Mouse (Mus musculus) CH12.LX (cell line): Measurements from ENCODE around the gene Actl7a.

Source experiments
- BHLHE40 ChIP-seq: IDR thresholded peaks from 2 replicates; pipeline ENCODE4 v1.6.1; 2011; ENCODE audit warnings: mild to moderate bottlenecking, low read depth, low read length, improper control_type of control experiment
- CHD2 ChIP-seq: IDR thresholded peaks from 2 replicates; pipeline ENCODE4 v1.6.1; 2011; ENCODE audit warnings: low read length, improper control_type of control experiment
- CTCF ChIP-seq, 2 experiments: IDR thresholded peaks in 1 of 2; conservative IDR thresholded peaks in 1 of 2; 2 replicates each; pipeline ENCODE4 v1.5.1; 2011 to 2012; ENCODE audit warnings: low read depth in 2 of 2, low read length in 2 of 2, improper control_type of control experiment in 1 of 2, inconsistent platforms in 1 of 2, mild to moderate bottlenecking in 1 of 2, moderate library complexity in 1 of 2
- E2F4 ChIP-seq: IDR thresholded peaks from 2 replicates; pipeline ENCODE4 v1.6.1; 2011; ENCODE audit warnings: low read depth, low read length, improper control_type of control experiment; ENCODE audit not compliant: insufficient replicate concordance
- GABPA ChIP-seq: IDR thresholded peaks from 2 replicates; pipeline ENCODE4 v1.6.1; 2012; ENCODE audit warnings: low read depth, low read length, improper control_type of control experiment, inconsistent platforms; ENCODE audit not compliant: insufficient replicate concordance
- HCFC1 ChIP-seq: IDR thresholded peaks from 2 replicates; pipeline ENCODE4 v1.6.1; 2012; ENCODE audit warnings: low read depth, mild to moderate bottlenecking, inconsistent platforms, low read length, improper control_type of control experiment
- KAT2A ChIP-seq: IDR thresholded peaks from 2 replicates; pipeline ENCODE4 v1.6.1; 2012; ENCODE audit warnings: low read length, improper control_type of control experiment, inconsistent platforms; ENCODE audit not compliant: insufficient replicate concordance
- MAX ChIP-seq: IDR thresholded peaks from 2 replicates; pipeline ENCODE4 v1.6.1; 2011; ENCODE audit warnings: low read length, improper control_type of control experiment
- MAZ ChIP-seq: IDR thresholded peaks from 2 replicates; pipeline ENCODE4 v1.6.1; 2012; ENCODE audit warnings: low read depth, mild to moderate bottlenecking, inconsistent platforms, low read length, improper control_type of control experiment, moderate library complexity
- POLR2A ChIP-seq: IDR thresholded peaks from 2 replicates; pipeline ENCODE4 v1.6.1; 2011; ENCODE audit warnings: low read depth, mild to moderate bottlenecking, improper control_type of control experiment, low read length
- TBP ChIP-seq: conservative IDR thresholded peaks from 2 replicates; pipeline ENCODE4 v1.6.1; 2011; ENCODE audit warnings: low read depth, low read length, improper control_type of control experiment
- TCF12 ChIP-seq: IDR thresholded peaks from 2 replicates; pipeline ENCODE4 v1.6.1; 2014; ENCODE audit warnings: low read depth, mild to moderate bottlenecking, inconsistent platforms, low read length, improper control_type of control experiment
- ZC3H11A ChIP-seq: IDR thresholded peaks from 2 replicates; pipeline ENCODE4 v1.6.1; 2012; ENCODE audit warnings: low read depth, mild to moderate bottlenecking, inconsistent platforms, low read length, improper control_type of control experiment

- TF ChIP-seq E2F4: no peak
- TF ChIP-seq TBP: no peak
- no peak for TF ChIP-seq GABPA
- no peak for TF ChIP-seq CTCF (conservative IDR thresholded peaks at IDR 0.05 in 1 of 2, IDR thresholded peaks at IDR 0.05 in 1 of 2; ENCODE audit: low read depth in 2 of 2, low read length in 2 of 2)
- no peak for TF ChIP-seq MAX
- TF ChIP-seq POLR2A: no peak
- no peak for TF ChIP-seq MAZ
- no peak for TF ChIP-seq KAT2A
- TF ChIP-seq HCFC1: no peak
- TF ChIP-seq ZC3H11A: no peak
- no peak for TF ChIP-seq TCF12
- no peak for TF ChIP-seq BHLHE40
- TF ChIP-seq CHD2: no peak
Observed at GRCm38 (mm10) chr4:56723237-56723636, 20.0 kb upstream of the Actl7a start.
